Mouse (Mus musculus) neural tube, embryonic 13.5 days (tissue): ENCODE measurements at regions not wholly inside any gene's neighbourhood (a gene's known extent, or its start where the extent isn't known, plus 50 kb on each side); places are given as distances from the start of the nearest gene placed in this dataset.
"Not testable (repeated sequence)": the region's sequence is repeated elsewhere in the genome, so short reads cannot be mapped to it uniquely, and the experiment has no call there.

Source experiments
- ATAC-seq: fragments of 200-750 bp; cut with Nextera tagmentation; 2 replicates; pipeline ENCODE4 v1.8.0; 2017; ENCODE audit warnings: low read depth, mild to moderate bottlenecking, moderate TSS enrichment, moderate library complexity
- H3K27ac ChIP-seq: fragments of 300-500 bp; sonication (generic); replicated peaks from 2 replicates; pipeline ENCODE4 v1.5.1; 2015; ENCODE audit warnings: moderate library complexity, mild to moderate bottlenecking, inconsistent platforms
- H3K27me3 ChIP-seq: fragments of 300-500 bp; sonication (generic); 2 replicates; pipeline ENCODE4 v1.6.1; 2015; ENCODE audit warnings: mild to moderate bottlenecking, inconsistent platforms
- H3K36me3 ChIP-seq: fragments of 300-500 bp; sonication (generic); 2 replicates; pipeline ENCODE4 v1.6.1; 2015; ENCODE audit warnings: mild to moderate bottlenecking, inconsistent platforms
- H3K4me1 ChIP-seq: fragments of 300-500 bp; sonication (generic); replicated peaks from 2 replicates; pipeline ENCODE4 v1.6.1; 2015; ENCODE audit warnings: inconsistent platforms
- H3K4me2 ChIP-seq: fragments of 300-500 bp; sonication (generic); 2 replicates; pipeline ENCODE4 v1.6.1; 2015; ENCODE audit warnings: inconsistent platforms, mild to moderate bottlenecking, moderate library complexity
- H3K4me3 ChIP-seq: fragments of 300-500 bp; sonication (generic); 2 replicates; pipeline ENCODE4 v1.5.1; 2015; ENCODE audit warnings: mild to moderate bottlenecking, inconsistent platforms
- H3K9ac ChIP-seq: fragments of 300-500 bp; sonication (generic); 2 replicates; pipeline ENCODE4 v1.6.1; 2015; ENCODE audit warnings: moderate library complexity, mild to moderate bottlenecking, inconsistent platforms
- H3K9me3 ChIP-seq: fragments of 300-500 bp; sonication (generic); 2 replicates; pipeline ENCODE4 v1.6.1; 2016; ENCODE audit warnings: inconsistent platforms
- WGBS: fragments of 180-500 bp; shearing (Covaris S2); methylation state at CpG from one replicate; pipeline ENCODE4 v1.1.7; 2015; 5-methylcytosine and 5-hydroxymethylcytosine counted together

GRCm38 (mm10) chrX:50618936-50619335 lies 190.6 kb upstream of the Olfr1324 start:
- Histone ChIP-seq H3K4me1 (no peaks in the 10 kb centered on the region), H3K36me3 (no peaks in the 10 kb centered on the region), H3K4me2 (no peak overlapping the region), H3K27ac (no peak overlapping the region), H3K9me3 (no peaks in the 10 kb centered on the region), H3K4me3 (no peak overlapping the region), H3K9ac (no peak overlapping the region), H3K27me3 (no peaks in the 10 kb centered on the region)
- no peak for ATAC-seq
- WGBS: 74% methylated on average over 4 of the region's 4 CpGs

GRCm38 (mm10) chrX:50616920-50617319 lies 188.6 kb upstream of the Olfr1324 start:
- not testable (repeated sequence) for H3K27me3 ChIP-seq, H3K9me3 ChIP-seq, H3K4me1 ChIP-seq, H3K36me3 ChIP-seq, ATAC-seq, H3K4me3 ChIP-seq
- 60% methylated on average over 8 of the region's 8 CpGs for WGBS
- Histone ChIP-seq H3K27ac (peak overlapping the region; percentile 33; the same call in 1 of the 2 replicates), H3K4me2 (0 out of 2 replicates have a peak overlapping the region, but pooled peaks have one; percentile 27), H3K9ac (peak overlapping the region; percentile 43; the same call in 1 of the 2 replicates)

GRCm38 (mm10) chrX:50614874-50615273 lies 186.6 kb upstream of the Olfr1324 start:
- H3K36me3 ChIP-seq, H3K9ac ChIP-seq, H3K4me1 ChIP-seq, H3K9me3 ChIP-seq, H3K27me3 ChIP-seq: not testable (repeated sequence)
- ATAC-seq: peak; percentile 76
- Histone ChIP-seq H3K27ac (peak overlapping the region; percentile 64), H3K4me3 (peak overlapping the region; percentile 21), H3K4me2 (peak overlapping the region; percentile 40)
- WGBS: 57% methylated on average over 3 of the region's 3 CpGs

- 72% methylated on average over 6 of the region's 6 CpGs for WGBS
Observed at GRCm38 (mm10) chrX:50614367-50614766, 186.1 kb upstream of the Olfr1324 start.

GRCm38 (mm10) chrX:50611765-50612591 lies 183.7 kb upstream of the Olfr1324 start:
- WGBS: 66% methylated on average over 9 of the region's 9 CpGs

More at GRCm38 (mm10) chrX:50614367-50614766, 186.1 kb upstream of the Olfr1324 start:
- not testable (repeated sequence) for ATAC-seq, H3K36me3 ChIP-seq, H3K4me1 ChIP-seq, H3K9ac ChIP-seq, H3K9me3 ChIP-seq, H3K27me3 ChIP-seq
- Histone ChIP-seq H3K4me3 (peak overlapping the region; percentile 21), H3K4me2 (peak overlapping the region; percentile 40), H3K27ac (peak overlapping the region; percentile 64)

GRCm38 (mm10) chrX:50608141-50608540 lies 179.8 kb upstream of the Olfr1324 start:
- not testable (repeated sequence) for H3K27me3 ChIP-seq, H3K9ac ChIP-seq, H3K36me3 ChIP-seq, H3K4me3 ChIP-seq, H3K9me3 ChIP-seq, H3K4me1 ChIP-seq, ATAC-seq, H3K27ac ChIP-seq, H3K4me2 ChIP-seq
- 88% methylated on average over 6 of the region's 6 CpGs for WGBS

More at GRCm38 (mm10) chrX:50611765-50612591, 183.7 kb upstream of the Olfr1324 start:
- no peaks in the 10 kb centered on the region for H3K9me3 ChIP-seq
- peak overlapping the region; percentile 26 for H3K4me3 ChIP-seq
- no peaks in the 10 kb centered on the region for H3K4me1 ChIP-seq
- peak; percentile 72 for ATAC-seq
- 0 out of 2 replicates have a peak overlapping the region, but pooled peaks have one; percentile 41 for H3K9ac ChIP-seq
- H3K4me2 ChIP-seq: peak overlapping the region; percentile 39
- peak overlapping the region; percentile 79 for H3K27ac ChIP-seq
- H3K27me3 ChIP-seq: no peaks in the 10 kb centered on the region
- H3K36me3 ChIP-seq: peaks cover 10% of the 10 kb centered on the region; the same call in 1 of the 2 replicates

GRCm38 (mm10) chrX:50607636-50608035 lies 179.3 kb upstream of the Olfr1324 start:
- Histone ChIP-seq H3K4me3 (no peak overlapping the region), H3K36me3 (peaks cover 12% of the 10 kb centered on the region; the same call in 1 of the 2 replicates), H3K27ac (no peak overlapping the region), H3K9ac (no peak overlapping the region), H3K4me1 (no peaks in the 10 kb centered on the region), H3K27me3 (no peaks in the 10 kb centered on the region), H3K9me3 (no peaks in the 10 kb centered on the region), H3K4me2 (no peak overlapping the region)
- WGBS: 86% methylated on average over 7 of the region's 7 CpGs
- no peak for ATAC-seq

GRCm38 (mm10) chrX:50605517-50605916 lies 177.2 kb upstream of the Olfr1324 start:
- H3K4me2 ChIP-seq: 0 out of 2 replicates have a peak overlapping the region, but pooled peaks have one; percentile 22
- not testable (repeated sequence) for H3K27me3 ChIP-seq, H3K27ac ChIP-seq, H3K9me3 ChIP-seq, H3K36me3 ChIP-seq, H3K4me1 ChIP-seq, H3K9ac ChIP-seq, H3K4me3 ChIP-seq
- 65% methylated on average over 2 of the region's 2 CpGs for WGBS
- peak; percentile 71; the same call in 1 of the 2 replicates for ATAC-seq

- H3K4me1 ChIP-seq, H3K4me3 ChIP-seq, H3K36me3 ChIP-seq, ATAC-seq, H3K27ac ChIP-seq, H3K9me3 ChIP-seq, H3K9ac ChIP-seq, H3K27me3 ChIP-seq: not testable (repeated sequence)
- H3K4me2 ChIP-seq: 0 out of 2 replicates have a peak overlapping the region, but pooled peaks have one; percentile 22
- WGBS: 67% methylated on average over 4 of the region's 4 CpGs
Observed at GRCm38 (mm10) chrX:50604995-50605394, 176.7 kb upstream of the Olfr1324 start.

GRCm38 (mm10) chrX:50602881-50603280 lies 174.6 kb upstream of the Olfr1324 start:
- WGBS: 68% methylated on average over 3 of the region's 3 CpGs
- Histone ChIP-seq H3K4me2 (peak overlapping the region; percentile 40), H3K9ac (peak overlapping the region; percentile 38; the same call in 1 of the 2 replicates), H3K4me3 (peak overlapping the region; percentile 24), H3K27ac (peak overlapping the region; percentile 49; the same call in 1 of the 2 replicates), H3K36me3 (peaks cover 16% of the 10 kb centered on the region)
- H3K9me3 ChIP-seq, H3K27me3 ChIP-seq, H3K4me1 ChIP-seq: not testable (repeated sequence)
- 0 out of 2 replicates have a peak, but pooled peaks have one; percentile 25 for ATAC-seq

- 0 out of 2 replicates have a peak, but pooled peaks have one; percentile 36 for ATAC-seq
- Histone ChIP-seq H3K27ac (peak overlapping the region; percentile 49; the same call in 1 of the 2 replicates), H3K9ac (peak overlapping the region; percentile 38; the same call in 1 of the 2 replicates), H3K36me3 (peaks cover 19% of the 10 kb centered on the region), H3K4me3 (peak overlapping the region; percentile 24), H3K4me2 (peak overlapping the region; percentile 40)
- H3K9me3 ChIP-seq, H3K4me1 ChIP-seq, H3K27me3 ChIP-seq: not testable (repeated sequence)
- WGBS: 56% methylated on average over 9 of the region's 9 CpGs
Observed at GRCm38 (mm10) chrX:50602461-50602875, 174.2 kb upstream of the Olfr1324 start.

GRCm38 (mm10) chrX:50600262-50600661 lies 172.0 kb upstream of the Olfr1324 start:
- not testable (repeated sequence) for H3K4me1 ChIP-seq, H3K9me3 ChIP-seq, H3K27me3 ChIP-seq, ATAC-seq, H3K9ac ChIP-seq
- WGBS: 83% methylated on average over 3 of the region's 3 CpGs
- peak overlapping the region; percentile 40 for H3K4me2 ChIP-seq
- H3K36me3 ChIP-seq: peaks cover 23% of the 10 kb centered on the region
- H3K27ac ChIP-seq: peak overlapping the region; percentile 59
- H3K4me3 ChIP-seq: peak overlapping the region; percentile 27
